Mouse (Mus musculus) lung, adult 18-20 months (tissue): ENCODE results near the gene Mtfmt.
A peak's percentile ranks its signal among the peaks of the same experiment; 100 is the strongest.

Experiments used
- DNase-seq, 2 experiments: peaks; one replicate each; pipeline ENCODE4 v3.0.0; 2022; ENCODE audit warnings: mixed read lengths in 2 of 2

The Mtfmt gene

GRCm38 (mm10) chr9:65435671-65436301 is at the start of gene Mtfmt:
TSS of gene Mtfmt (plus strand) at chr9:65435782.
- peak; percentile 90 to 95 for DNase-seq

GRCm38 (mm10) chr9:65386373-65387140 is 49.0 kb upstream of the Mtfmt start:
- DNase-seq, result peak; percentile 44 to 66

GRCm38 (mm10) chr9:65390752-65391612 is 44.6 kb upstream of the Mtfmt start:
- DNase-seq, result no peak

- DNase-seq, result no peak
Measured at GRCm38 (mm10) chr9:65391613-65391964, 44.0 kb upstream of the Mtfmt start, which contains the start of gene Kbtbd13. TSS of gene Kbtbd13 (minus strand) at chr9:65391652.

- peak; percentile 62 to 75 for DNase-seq
Measured at GRCm38 (mm10) chr9:65392638-65393364, 42.8 kb upstream of the Mtfmt start.

- no peak for DNase-seq
Measured at GRCm38 (mm10) chr9:65393606-65394005, 42.0 kb upstream of the Mtfmt start.

GRCm38 (mm10) chr9:65394360-65394759 is 41.2 kb upstream of the Mtfmt start:
- no peak for DNase-seq

- DNase-seq, result peak; percentile 77 to 81
Measured at GRCm38 (mm10) chr9:65398279-65398678, 37.3 kb upstream of the Mtfmt start, which contains the start of gene Rasl12. TSS of gene Rasl12 (plus strand) at chr9:65398506.

- peak; percentile 73 to 83 for DNase-seq
Measured at GRCm38 (mm10) chr9:65399934-65400333, 35.6 kb upstream of the Mtfmt start.

GRCm38 (mm10) chr9:65404331-65405183 is 31.0 kb upstream of the Mtfmt start:
- DNase-seq, result peak; percentile 85 to 90

- DNase-seq, result peak in 1 of 2 experiments; percentile 63
Measured at GRCm38 (mm10) chr9:65405184-65405449, 30.5 kb upstream of the Mtfmt start.

- no peak for DNase-seq
Measured at GRCm38 (mm10) chr9:65407327-65407726, 28.3 kb upstream of the Mtfmt start.

- no peak for DNase-seq
Measured at GRCm38 (mm10) chr9:65407861-65408260, 27.7 kb upstream of the Mtfmt start.

- peak; percentile 88 to 92 for DNase-seq
Measured at GRCm38 (mm10) chr9:65408871-65409295, 26.7 kb upstream of the Mtfmt start.

GRCm38 (mm10) chr9:65410378-65410777 is 25.2 kb upstream of the Mtfmt start:
- DNase-seq, result peak in 1 of 2 experiments; percentile 57

GRCm38 (mm10) chr9:65411326-65411725 is 24.3 kb upstream of the Mtfmt start:
- no peak for DNase-seq

GRCm38 (mm10) chr9:65417738-65418137 is 17.8 kb upstream of the Mtfmt start:
- no peak for DNase-seq

GRCm38 (mm10) chr9:65419633-65420032 is 15.9 kb upstream of the Mtfmt start:
- DNase-seq, result no peak

GRCm38 (mm10) chr9:65422760-65423501 is 12.7 kb upstream of the Mtfmt start, which contains the start of gene Slc51b:
TSS of gene Slc51b (minus strand) at chr9:65422955.
- DNase-seq, result no peak

- no peak for DNase-seq
Measured at GRCm38 (mm10) chr9:65424393-65424792, 11.2 kb upstream of the Mtfmt start.

- DNase-seq, result no peak
Measured at GRCm38 (mm10) chr9:65427511-65427910, 8.1 kb upstream of the Mtfmt start.
